Mouse (Mus musculus): ENCODE results near the gene Tmc1.

DNA sequence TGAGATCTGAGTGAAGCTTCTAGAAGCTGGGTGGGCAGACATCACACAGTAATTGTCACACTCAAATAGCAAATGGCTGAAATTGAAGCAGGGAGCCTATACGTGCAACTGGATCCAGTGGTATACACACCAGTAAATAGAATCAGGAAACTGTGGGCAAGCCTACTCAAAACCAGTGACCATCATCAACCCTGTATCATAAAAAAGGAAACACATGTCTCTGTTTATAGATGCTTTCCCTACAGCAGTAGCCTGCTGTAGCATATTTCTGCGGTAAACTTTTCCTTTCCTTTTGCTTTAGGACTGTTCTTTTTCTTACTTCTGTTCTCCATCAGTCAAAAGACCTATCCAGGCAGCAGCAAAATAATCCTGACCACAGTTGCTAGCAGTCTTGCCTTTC, 25.2 kb upstream of the Tmc1 start:
- no peak for TF ChIP-seq CTCF (IDR thresholded peaks at IDR 0.05; ENCODE audit: low read depth, low read length)
- TF ChIP-seq POLR2A (IDR thresholded peaks at IDR 0.05; ENCODE audit: borderline replicate concordance, low read depth, low read length) = no peak

Measured in bone marrow macrophage, adult 2 months (primary cell).